Mouse (Mus musculus) small intestine, adult 10 weeks (tissue): ENCODE measurements around the gene Plek2. TPM values are rescaled to one million over a fixed set of nuclear protein-coding genes. Genes with fewer than 3 reads are reported as not detected.

Source experiments
- polyA plus RNA-seq: library from polyadenylated mRNA; stranded (reverse); fragments of 350-450 nt; fragmentation: Illumina TruSeq; extraction: RNeasy Lipid Tissue Mini Kit (QIAGEN cat#74804); gene quantifications from one replicate; pipeline ENCODE4 v1.2.3, GENCODE M21; 2014; ENCODE audit warnings: low replicate concordance

The Plek2 gene
- 17.5 TPM for polyA plus RNA-seq

DNA sequence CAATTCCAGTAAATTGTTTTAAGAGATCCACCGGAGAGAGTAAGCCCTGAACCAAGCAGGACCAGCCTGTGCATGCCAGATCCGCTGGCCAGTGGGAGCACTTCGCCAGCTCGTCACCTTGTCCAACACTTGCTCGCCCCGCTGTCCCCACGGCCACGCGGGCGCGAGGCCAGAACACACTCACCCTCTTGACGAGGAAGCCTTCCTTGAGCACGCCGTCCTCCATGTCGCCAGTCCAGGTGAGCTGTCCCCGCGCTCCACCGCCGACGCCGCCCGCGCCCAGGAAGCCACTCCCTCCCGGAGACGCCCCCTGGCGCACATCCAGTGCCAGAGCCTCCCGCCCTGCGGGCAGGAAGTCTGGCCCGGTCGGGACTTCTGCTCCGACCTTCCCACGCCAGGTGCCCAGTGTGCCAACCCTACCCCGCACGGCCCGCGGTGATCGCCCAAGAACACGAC lies at the start of gene Plek2:
Gene Plek2, minus strand, starts transcription at position 258 of the 456 bp plus-strand sequence.

DNA sequence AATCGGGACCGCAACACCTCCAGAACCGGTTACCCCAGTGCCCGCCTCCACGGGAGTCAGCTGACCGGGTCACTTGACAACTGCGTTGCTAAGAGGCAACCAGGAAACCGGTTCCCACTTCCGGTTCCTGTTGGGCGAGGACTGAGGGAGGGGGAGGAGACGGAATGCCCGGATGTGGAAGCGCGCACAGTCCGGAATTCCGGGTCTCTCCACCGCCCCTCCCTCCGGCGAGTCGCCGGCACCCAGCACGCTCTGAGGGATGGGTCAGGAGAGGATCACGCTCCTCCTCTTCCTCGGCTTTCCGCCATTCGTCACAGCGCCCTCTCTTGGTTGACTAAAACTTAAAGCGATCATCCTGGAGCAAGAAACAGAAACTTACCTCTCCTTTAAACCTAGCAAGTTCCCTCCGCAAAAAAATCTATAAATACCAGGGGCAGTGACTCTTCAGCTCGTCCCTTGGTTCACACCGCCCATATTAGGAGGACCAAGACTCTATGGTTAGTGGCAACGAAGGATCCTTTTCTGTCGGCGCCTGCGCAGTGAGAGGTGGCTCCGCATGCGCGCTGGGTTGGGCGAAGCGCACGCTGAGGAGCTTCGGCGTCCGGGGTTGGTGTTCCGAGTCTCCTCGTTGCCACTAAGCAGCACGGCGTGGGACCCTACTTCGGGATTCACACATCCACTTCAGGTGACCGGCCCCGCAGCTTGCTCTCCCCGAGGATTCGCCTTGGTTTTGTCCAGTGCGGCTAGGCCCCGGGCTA lies 45.1 kb downstream of the Plek2 start, which contains the start of the genes Atp6v1d and Eif2s1:
Gene Atp6v1d, minus strand, starts transcription at position 143 of the 758 bp plus-strand sequence.
Gene Eif2s1, plus strand, starts transcription at position 324 of the 758 bp plus-strand sequence.

Other genes starting within 250 kb of the Plek2 start
- 0.93 TPM for gene Fam71d, start 215.4 kb downstream of the Plek2 start, polyA plus RNA-seq
- gene Mpp5, start 158.1 kb downstream of the Plek2 start, polyA plus RNA-seq = 114 TPM
- gene Atp6v1d, start 45.3 kb downstream of the Plek2 start, polyA plus RNA-seq = 90.4 TPM
- 84.1 TPM for gene Eif2s1, start 45.1 kb downstream of the Plek2 start, polyA plus RNA-seq
- 3.7 TPM for gene Tmem229b, start 100.7 kb upstream of the Plek2 start, polyA plus RNA-seq
- gene Plekhh1, start 122.2 kb upstream of the Plek2 start, polyA plus RNA-seq = 48.4 TPM
- 23.7 TPM for gene Pigh, start 182.7 kb upstream of the Plek2 start, polyA plus RNA-seq
- gene Arg2, start 223.8 kb upstream of the Plek2 start, polyA plus RNA-seq = 2,001 TPM